Mouse (Mus musculus) lung, adult 2 months (tissue): Measurements from ENCODE around the gene Slc46a1. TPM values are rescaled to one million over a fixed set of nuclear protein-coding genes. Genes with fewer than 3 reads are reported as not detected.

Experiments
- DNase-seq: peaks from one replicate; pipeline ENCODE4 v3.0.0; 2022
- H3K4me1 ChIP-seq: fragments of 200-500 bp; 2 replicates; pipeline ENCODE4 v1.6.1; 2011; ENCODE audit warnings: low read length; ENCODE audit not compliant: control insufficient read depth, insufficient read depth
- H3K4me3 ChIP-seq: fragments of 200-500 bp; replicated peaks from 2 replicates; pipeline ENCODE3; 2011; ENCODE audit warnings: low read depth, mild to moderate bottlenecking, control low read depth, low read length; ENCODE audit errors: extremely low read depth
- CTCF ChIP-seq: fragments of 200-500 bp; IDR thresholded peaks from 2 replicates; pipeline ENCODE4 v1.5.1; 2011; ENCODE audit warnings: mild to moderate bottlenecking, low read length, control low read depth; ENCODE audit not compliant: insufficient read depth
- POLR2A ChIP-seq: fragments of 200-500 bp; IDR thresholded peaks from 2 replicates; pipeline ENCODE4 v1.6.1; 2011; ENCODE audit warnings: low read depth, mild to moderate bottlenecking, control low read depth, low read length, borderline replicate concordance; ENCODE audit errors: extremely low read depth
- WGBS: fragments of 180-500 bp; shearing (Covaris S2); methylation state at CpG from one replicate; pipeline ENCODE4 v1.1.7; 2018; 5-methylcytosine and 5-hydroxymethylcytosine counted together
- polyA plus RNA-seq: library from polyadenylated mRNA; depleted of rRNA; stranded (reverse); fragments of >200 nt; gene quantifications from 2 replicates; pipeline ENCODE4 v1.2.3, GENCODE M21; 2012

Slc46a1 gene
- polyA plus RNA-seq, 1 experiment: 19.4 TPM

DNA sequence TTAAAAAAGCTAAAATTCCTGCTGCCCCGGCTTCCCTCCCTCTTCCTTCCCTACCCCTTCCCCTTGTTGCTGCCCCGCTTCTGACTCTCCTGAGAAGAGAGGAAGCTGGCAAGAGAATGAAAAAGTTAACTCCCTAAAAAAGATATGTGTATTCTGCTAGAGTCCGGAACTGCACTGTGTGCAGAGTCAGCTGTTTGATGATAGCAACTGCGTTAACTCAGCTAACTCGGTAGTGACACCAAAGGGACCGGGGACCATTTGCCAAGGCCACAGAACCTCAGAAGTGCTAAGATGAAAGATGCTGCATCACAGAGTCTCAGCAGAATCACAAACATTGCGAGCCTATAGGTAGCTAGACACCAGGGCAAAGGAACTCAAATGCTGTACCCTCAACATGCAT, 2.0 kb downstream of the Slc46a1 start:
- 78% methylated on average over 7 of the region's 7 CpGs for WGBS
- DNase-seq: no peak
- Histone ChIP-seq H3K4me3 (no peak overlapping the region), H3K4me1 (no peaks in the 10 kb centered on the region; the same call in 1 of the 2 replicates)
- TF ChIP-seq POLR2A (no peak), CTCF (no peak)

DNA sequence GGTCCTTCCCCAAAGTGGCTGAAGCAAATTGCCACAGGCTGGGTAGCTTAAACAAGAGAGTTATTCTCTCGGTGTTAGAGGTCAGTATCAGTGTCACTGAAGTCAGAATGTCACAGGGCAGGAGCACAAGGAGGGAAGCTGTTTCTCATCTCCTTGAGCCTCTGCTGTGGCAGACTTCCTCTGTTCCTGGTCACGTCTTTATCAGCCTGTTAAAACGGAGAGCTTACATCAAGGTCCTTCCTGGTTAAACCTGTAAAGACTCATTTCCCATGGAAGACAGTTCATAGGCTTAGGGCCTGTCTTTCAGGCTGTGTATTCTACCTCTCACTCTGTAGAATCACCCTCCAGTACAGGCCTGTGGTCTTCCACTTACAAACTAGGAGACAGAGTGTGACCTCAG, 2.4 kb downstream of the Slc46a1 start:
- 46% methylated on average over 3 of the region's 3 CpGs for WGBS
- no peak overlapping the region for H3K4me3 ChIP-seq
- TF ChIP-seq CTCF (no peak), POLR2A (no peak)
- H3K4me1 ChIP-seq: no peaks in the 10 kb centered on the region; the same call in 1 of the 2 replicates
- DNase-seq: no peak

GRCm38 (mm10) chr11:78471326-78472103, 6.0 kb downstream of the Slc46a1 start:
- TF ChIP-seq CTCF: no peak
- no peak for TF ChIP-seq POLR2A
- no peak overlapping the region for H3K4me3 ChIP-seq

DNA sequence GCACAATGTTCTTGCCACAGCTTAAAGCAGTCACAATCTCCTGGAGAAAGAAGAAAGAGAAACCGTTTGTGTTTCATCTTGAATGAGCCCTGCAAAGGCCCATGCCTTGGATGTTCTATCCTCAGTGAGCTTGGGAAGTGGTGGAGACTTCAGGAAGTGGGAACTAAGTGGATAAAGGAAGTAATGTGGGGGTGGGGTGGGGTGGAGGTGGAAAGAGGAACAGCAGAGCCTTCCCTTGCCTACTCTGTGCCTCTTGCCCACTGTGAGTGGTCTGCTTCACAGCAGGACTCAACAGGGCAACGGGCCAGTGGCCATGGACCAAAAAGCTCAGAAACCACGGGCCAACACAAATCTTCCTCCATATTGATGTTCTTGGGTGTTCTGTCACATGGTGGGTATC, 9.8 kb downstream of the Slc46a1 start:
- WGBS: 59% methylated on average over 3 of the region's 3 CpGs

More at GRCm38 (mm10) chr11:78471326-78472103, 6.0 kb downstream of the Slc46a1 start:
- DNase-seq: no peak
- WGBS: 87% methylated on average over 10 of the region's 10 CpGs
- H3K4me1 ChIP-seq: no peaks in the 10 kb centered on the region

GRCm38 (mm10) chr11:78483639-78484038, 18.1 kb downstream of the Slc46a1 start:
- WGBS: 50% methylated on average over 7 of the region's 7 CpGs
- DNase-seq: no peak
- TF ChIP-seq POLR2A (no peak), CTCF (no peak)
- Histone ChIP-seq H3K4me1 (no peaks in the 10 kb centered on the region), H3K4me3 (no peak overlapping the region)

More for the DNA sequence above, 9.8 kb downstream of the Slc46a1 start:
- Histone ChIP-seq H3K4me1 (no peaks in the 10 kb centered on the region), H3K4me3 (no peak overlapping the region)
- TF ChIP-seq CTCF: no peak
- TF ChIP-seq POLR2A: no peak
- no peak for DNase-seq

DNA sequence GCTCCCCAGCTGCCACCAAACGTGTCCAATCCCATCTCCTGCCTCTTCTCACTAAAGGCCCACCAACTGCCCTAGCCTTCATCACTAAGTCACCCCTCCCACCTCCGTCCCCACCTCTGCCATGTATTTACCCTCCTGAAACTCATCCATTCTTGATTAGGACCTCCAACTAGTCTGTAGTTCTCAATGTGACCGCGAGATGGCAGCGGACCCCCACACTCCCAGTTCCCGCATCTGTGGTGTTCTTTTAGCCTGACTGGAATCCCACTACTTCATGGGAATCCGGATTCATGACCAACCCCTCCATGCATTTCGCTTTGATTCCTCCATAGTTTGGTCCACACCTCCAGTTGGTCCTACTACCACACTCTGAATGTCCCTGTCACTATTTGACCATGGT, 22.7 kb downstream of the Slc46a1 start:
- Histone ChIP-seq H3K4me3 (no peak overlapping the region), H3K4me1 (no peaks in the 10 kb centered on the region)
- TF ChIP-seq POLR2A (no peak), CTCF (peak; percentile 85)
- DNase-seq: peak; percentile 79
- WGBS: 3% methylated on average over 8 of the region's 8 CpGs

- WGBS: 11% methylated on average over 48 of the region's 48 CpGs
- no peak for TF ChIP-seq POLR2A
- TF ChIP-seq CTCF: no peak
- Histone ChIP-seq H3K4me1 (no peaks in the 10 kb centered on the region), H3K4me3 (no peak overlapping the region)
- DNase-seq: no peak
Observed at GRCm38 (mm10) chr11:78490781-78491241, 25.3 kb downstream of the Slc46a1 start.

DNA sequence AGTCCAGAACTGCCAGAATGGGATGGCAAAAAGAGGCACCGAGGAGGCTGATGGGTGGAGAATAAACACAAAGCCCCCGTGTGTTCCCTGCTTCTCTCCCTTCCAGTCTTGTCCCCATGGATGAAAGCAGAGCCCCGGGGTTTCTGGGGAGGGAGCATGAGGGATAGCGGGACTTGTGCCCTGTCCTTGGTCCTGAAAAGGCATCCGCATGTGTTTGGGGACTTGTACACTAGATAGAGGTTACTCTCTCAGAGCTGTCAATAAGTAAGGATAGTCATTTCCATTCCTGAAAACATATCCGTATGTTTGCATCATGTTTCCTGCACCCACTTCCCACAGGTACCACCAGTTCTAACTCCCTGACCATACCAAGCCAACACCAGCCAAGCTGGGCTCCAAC, 30.4 kb downstream of the Slc46a1 start:
- TF ChIP-seq CTCF (no peak), POLR2A (no peak)
- peaks cover 5% of the 10 kb centered on the region; the same call in 1 of the 2 replicates for H3K4me1 ChIP-seq
- DNase-seq: no peak

GRCm38 (mm10) chr11:78497071-78497541, 31.6 kb downstream of the Slc46a1 start:
- peak overlapping the region; percentile 40 for H3K4me3 ChIP-seq
- DNase-seq: no peak
- TF ChIP-seq POLR2A: no peak
- TF ChIP-seq CTCF: no peak
- peaks cover 5% of the 10 kb centered on the region; the same call in 1 of the 2 replicates for H3K4me1 ChIP-seq
- under 1% methylated on average over 44 of the region's 44 CpGs for WGBS

More for the DNA sequence above, 30.4 kb downstream of the Slc46a1 start:
- WGBS: 5% methylated on average over 6 of the region's 6 CpGs
- no peak overlapping the region for H3K4me3 ChIP-seq
